In genomic region chr9:121974141-121974986, GRCm38 (mm10) we compare ENCODE assay signal across 10 mouse cellular contexts. TPM values are rescaled to one million over a fixed set of nuclear protein-coding genes. Genes with fewer than 3 reads are reported as not detected.
DNase-seq lines count a peak whose midpoint lies in the region; ATAC-seq lines count a peak whose summit lies in the region.
"Had no signal": no experiment of that assay in that cellular context is flagged by ENCODE, and none has a peak within 500 bp of the region (broad histone marks: within the 10 kb centered on the region; RNA-seq: fewer than 3 reads in every experiment).

No protein-coding gene starts in this region.

- intact Hi-C loops in heart, postnatal 10 days (cut with DNase I), result no loop called here

- no peak for ATAC-seq in hindbrain, embryonic 14.5 days (ENCODE audit: low FRiP score)
- ATAC-seq: intestine, embryonic 15.5 days had no signal

- H3K9ac ChIP-seq in hindbrain, embryonic 14.5 days, result no peak overlapping the region
- H3K9ac ChIP-seq: intestine, embryonic 15.5 days had no signal

- H3K9me3 ChIP-seq in hindbrain, embryonic 14.5 days (ENCODE audit: control insufficient read depth, low read length), result no peaks in the 10 kb centered on the region
- H3K9me3 ChIP-seq in hindbrain, embryonic 10.5 days, result no peaks in the 10 kb centered on the region
- H3K9me3 ChIP-seq: intestine, embryonic 15.5 days had no signal

- H3K27me3 ChIP-seq in hindbrain, embryonic 14.5 days (ENCODE audit: control insufficient read depth, insufficient read depth, low read length), result no peaks in the 10 kb centered on the region
- no peaks in the 10 kb centered on the region for H3K27me3 ChIP-seq in hindbrain, embryonic 10.5 days (ENCODE audit: insufficient read depth, poor library complexity, severe bottlenecking)
- H3K27me3 ChIP-seq: intestine, embryonic 15.5 days had no signal

- H3K4me3 ChIP-seq in hindbrain, embryonic 14.5 days (replicated peaks; ENCODE audit: low read length), result no peak overlapping the region
- no peak overlapping the region for H3K4me3 ChIP-seq in hindbrain, embryonic 10.5 days
- H3K4me3 ChIP-seq: erythroblast, embryonic 14.5 days; intestine, embryonic 15.5 days had no signal

- no peaks in the 10 kb centered on the region for H3K4me1 ChIP-seq in hindbrain, embryonic 14.5 days (replicated peaks; ENCODE audit: control insufficient read depth, insufficient read depth, low read length)
- peaks cover 7% of the 10 kb centered on the region; the same call in 1 of the 2 replicates for H3K4me1 ChIP-seq in hindbrain, embryonic 10.5 days (replicated peaks)
- H3K4me1 ChIP-seq: intestine, embryonic 15.5 days had no signal

- DNase-seq in hindbrain, embryonic 14.5 days (ENCODE audit: low spot score), result no peak
- no peak for DNase-seq in hindbrain, embryonic 10.5 days (ENCODE audit: low spot score)
- peak; percentile 17 to 47 for DNase-seq in urinary bladder, postnatal 36 days (ENCODE audit: low spot score in 2 of 2)
- no peak for DNase-seq in urinary bladder, adult 18-20 months (ENCODE audit: low spot score in 2 of 2)
- peak; percentile 57 to 59 for DNase-seq in heart, postnatal 10 days
- DNase-seq in retina, postnatal 1 day, result no peak
- DNase-seq in right cerebral cortex, adult 2 months (ENCODE audit: low spot score in 2 of 2), result no peak
- no peak for DNase-seq in MN1 (ENCODE audit: low spot score)

- H3K27ac ChIP-seq in hindbrain, embryonic 14.5 days, result peak overlapping the region; percentile 14; the same call in 1 of the 2 replicates
- H3K27ac ChIP-seq in hindbrain, embryonic 10.5 days, result no peak overlapping the region
- H3K27ac ChIP-seq: intestine, embryonic 15.5 days had no signal

- 0 out of 2 replicates have a peak, but pooled peaks cover 5% of the 10 kb centered on the region for H3K36me3 ChIP-seq in hindbrain, embryonic 14.5 days (replicated peaks; ENCODE audit: control insufficient read depth, insufficient read depth)
- H3K36me3 ChIP-seq in hindbrain, embryonic 10.5 days, result no peaks in the 10 kb centered on the region
- H3K36me3 ChIP-seq: intestine, embryonic 15.5 days had no signal

- WGBS in hindbrain, embryonic 14.5 days, result 82% methylated on average over 12 of the region's 12 CpGs
- 88% methylated on average over 12 of the region's 12 CpGs for WGBS in hindbrain, embryonic 10.5 days

- H3K4me2 ChIP-seq in hindbrain, embryonic 14.5 days (replicated peaks), result no peak overlapping the region
- H3K4me2 ChIP-seq: intestine, embryonic 15.5 days had no signal

RNA-seq across cellular contexts. Expression of gene Pomgnt2, which starts 22.5 kb away (rescaled TPM):
- 28.6 and 29.4 TPM in 2 replicates for polyA plus RNA-seq in hindbrain, embryonic 14.5 days (2014; fragmentation: Nextera tagmentation; extraction: Ambion mirVana)
- polyA plus RNA-seq in hindbrain, embryonic 10.5 days (2016; fragmentation: Nextera tagmentation; extraction: Ambion mirVana), result 14.7 and 16.3 TPM in 2 replicates
- total RNA-seq in heart, postnatal 10 days (2021), result 1 to 10 TPM; 7.1 to 7.6 TPM

RNA-seq across cellular contexts. Expression of gene Fam198a, which starts 23.6 kb away (rescaled TPM):
- polyA plus RNA-seq in hindbrain, embryonic 14.5 days (2014; fragmentation: Nextera tagmentation; extraction: Ambion mirVana), result 1.7 TPM in 2 replicates
- 0.52 and 0.70 TPM in 2 replicates for polyA plus RNA-seq in hindbrain, embryonic 10.5 days (2016; fragmentation: Nextera tagmentation; extraction: Ambion mirVana)
- total RNA-seq in heart, postnatal 10 days (2021), result 1 to 10 TPM; 2.2 to 2.6 TPM
- polyA plus RNA-seq: erythroblast, embryonic 14.5 days had no signal

RNA-seq across cellular contexts. Expression of gene Cyp8b1, which starts 58.3 kb away (rescaled TPM):
- not detected in 2 replicates for polyA plus RNA-seq in hindbrain, embryonic 14.5 days (2014; fragmentation: Nextera tagmentation; extraction: Ambion mirVana)
- not detected in 2 replicates for polyA plus RNA-seq in hindbrain, embryonic 10.5 days (2016; fragmentation: Nextera tagmentation; extraction: Ambion mirVana)
- not detected for total RNA-seq in heart, postnatal 10 days (2021)
- polyA plus RNA-seq: erythroblast, embryonic 14.5 days; intestine, embryonic 15.5 days had no signal

Comparison
In these comparisons a context has a peak if more than half of its experiments do, and no peak if none do; other contexts are left out.
1. DNase-seq: peak in urinary bladder, postnatal 36 days (2 of 2) and heart, postnatal 10 days (2 of 2); none in hindbrain, embryonic 14.5 days (single experiment), hindbrain, embryonic 10.5 days (single experiment), urinary bladder, adult 18-20 months (0 of 2), retina, postnatal 1 day (single experiment), right cerebral cortex, adult 2 months (0 of 2) and MN1 (single experiment).